Mouse (Mus musculus) hindbrain, embryonic 16.5 days (tissue): ENCODE data around the gene Sord. TPM values are rescaled to one million over a fixed set of nuclear protein-coding genes. Genes with fewer than 3 reads are reported as not detected.
"Not testable (repeated sequence)": the region's sequence is repeated elsewhere in the genome, so short reads cannot be mapped to it uniquely, and the experiment has no call there.

Source experiments
- ATAC-seq: fragments of 200-750 bp; cut with Nextera tagmentation; 2 replicates; pipeline ENCODE4 v1.8.0; 2017; ENCODE audit warnings: moderate TSS enrichment, moderate library complexity
- H3K27ac ChIP-seq: fragments of 300-500 bp; sonication (generic); 2 replicates; pipeline ENCODE4 v1.5.1; 2014; ENCODE audit warnings: low read depth, mild to moderate bottlenecking, control low read depth, low read length, moderate library complexity
- H3K27me3 ChIP-seq: fragments of 300-500 bp; sonication (generic); replicated peaks from 2 replicates; pipeline ENCODE4 v1.6.1; 2014; ENCODE audit warnings: low read length; ENCODE audit not compliant: control insufficient read depth, insufficient read depth
- H3K36me3 ChIP-seq: fragments of 300-500 bp; sonication (generic); 2 replicates; pipeline ENCODE4 v1.6.1; 2014; ENCODE audit warnings: mild to moderate bottlenecking, low read length, moderate library complexity, mixed read lengths; ENCODE audit not compliant: control insufficient read depth, insufficient read depth
- H3K4me1 ChIP-seq: fragments of 300-500 bp; sonication (generic); 2 replicates; pipeline ENCODE4 v1.6.1; 2014; ENCODE audit warnings: low read depth, low read length; ENCODE audit not compliant: control insufficient read depth, insufficient read depth
- H3K4me2 ChIP-seq: fragments of 300-500 bp; sonication (generic); 2 replicates; pipeline ENCODE4 v1.6.1; 2014; ENCODE audit warnings: mild to moderate bottlenecking, low read length, control low read depth, moderate library complexity
- H3K4me3 ChIP-seq: fragments of 300-500 bp; sonication (generic); 2 replicates; pipeline ENCODE4 v1.5.1; 2014; ENCODE audit warnings: mild to moderate bottlenecking, low read length, control low read depth, moderate library complexity
- H3K9ac ChIP-seq: fragments of 300-500 bp; sonication (generic); 2 replicates; pipeline ENCODE4 v1.6.1; 2014; ENCODE audit warnings: low read depth, mild to moderate bottlenecking, control low read depth, low read length, moderate library complexity
- H3K9me3 ChIP-seq: fragments of 300-500 bp; sonication (generic); 2 replicates; pipeline ENCODE4 v1.6.1; 2014; ENCODE audit warnings: mild to moderate bottlenecking, low read length, moderate library complexity; ENCODE audit not compliant: control insufficient read depth
- WGBS: fragments of 180-500 bp; shearing (Covaris S2); extraction: QIAGEN DNeasy Blood & Tissue Kit; methylation state at CpG from one replicate; pipeline ENCODE4 v1.1.7; 2014; 5-methylcytosine and 5-hydroxymethylcytosine counted together
- polyA plus RNA-seq: library from polyadenylated mRNA; unstranded; fragments of >200 nt; fragmentation: Nextera tagmentation; extraction: Ambion mirVana; gene quantifications from 2 replicates; pipeline ENCODE4 v1.2.1, GENCODE M21; 2015

The Sord gene
- polyA plus RNA-seq, 1 experiment from 2014 or later, result 29.7 TPM

GRCm38 (mm10) chr2:122217075-122217474 lies 17.5 kb upstream of the Sord start:
- not testable (repeated sequence) for H3K27me3 ChIP-seq, H3K9me3 ChIP-seq, H3K4me2 ChIP-seq, H3K4me1 ChIP-seq, H3K9ac ChIP-seq, H3K4me3 ChIP-seq, ATAC-seq, H3K27ac ChIP-seq, H3K36me3 ChIP-seq
- 94% methylated on average over 4 of the region's 4 CpGs for WGBS

DNA sequence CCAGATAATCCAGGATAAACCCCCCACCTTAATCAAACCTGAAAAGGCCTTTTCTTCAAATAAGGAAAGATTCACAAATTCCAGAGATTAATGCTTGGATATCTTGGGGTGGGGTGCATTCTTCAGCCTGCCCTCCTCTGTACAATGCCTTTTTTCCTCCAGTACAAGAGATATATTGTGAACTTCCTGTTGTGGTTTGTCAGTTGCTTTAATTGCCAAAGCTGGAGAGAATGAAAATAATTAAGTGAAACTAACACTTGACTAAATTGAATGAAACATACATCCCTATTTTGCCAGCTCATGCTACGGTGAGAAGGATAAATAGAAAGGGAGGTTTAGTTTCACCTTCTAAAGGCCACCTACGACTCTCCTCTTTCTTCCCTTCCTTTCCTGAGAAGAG lies 16.3 kb upstream of the Sord start:
- Histone ChIP-seq H3K36me3 (no peaks in the 10 kb centered on the region), H3K27ac (no peak overlapping the region), H3K4me2 (no peak overlapping the region), H3K4me1 (no peaks in the 10 kb centered on the region), H3K27me3 (no peaks in the 10 kb centered on the region), H3K4me3 (no peak overlapping the region), H3K9ac (no peak overlapping the region), H3K9me3 (no peaks in the 10 kb centered on the region)
- ATAC-seq, result no peak
- 76% methylated on average over 2 of the region's 2 CpGs for WGBS

- Histone ChIP-seq H3K36me3 (no peaks in the 10 kb centered on the region), H3K9ac (no peak overlapping the region), H3K27ac (no peak overlapping the region), H3K9me3 (no peaks in the 10 kb centered on the region), H3K4me1 (no peaks in the 10 kb centered on the region), H3K4me3 (no peak overlapping the region), H3K27me3 (no peaks in the 10 kb centered on the region), H3K4me2 (no peak overlapping the region)
- 87% methylated on average over 4 of the region's 4 CpGs for WGBS
- no peak for ATAC-seq
Measured at GRCm38 (mm10) chr2:122221378-122221777, 13.2 kb upstream of the Sord start.

DNA sequence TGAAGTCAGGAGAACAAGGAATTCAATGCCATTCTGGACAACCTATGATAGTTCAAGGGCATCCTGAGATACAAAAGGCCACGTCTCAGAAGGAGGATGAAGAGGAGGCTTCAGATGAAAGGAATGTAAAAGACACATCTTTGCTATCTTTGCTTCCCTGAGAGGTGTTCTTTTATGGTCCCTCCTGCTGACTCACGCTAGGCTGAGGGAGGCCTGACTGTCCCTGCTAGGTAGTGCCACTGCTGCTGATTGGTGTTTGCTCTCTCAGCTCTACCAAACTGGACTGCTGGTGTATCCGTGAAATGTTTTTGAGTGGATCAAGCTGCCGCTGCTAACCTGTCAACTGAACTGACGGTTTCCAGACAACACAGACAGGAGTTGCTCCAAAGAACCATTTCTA lies 12.8 kb upstream of the Sord start:
- H3K36me3 ChIP-seq, result no peaks in the 10 kb centered on the region
- no peaks in the 10 kb centered on the region for H3K9me3 ChIP-seq
- H3K4me3 ChIP-seq, result no peak overlapping the region
- no peaks in the 10 kb centered on the region for H3K4me1 ChIP-seq
- ATAC-seq, result no peak
- H3K27me3 ChIP-seq, result no peaks in the 10 kb centered on the region
- H3K27ac ChIP-seq, result no peak overlapping the region
- no peak overlapping the region for H3K4me2 ChIP-seq
- no peak overlapping the region for H3K9ac ChIP-seq
- WGBS, result 63% methylated on average over 5 of the region's 5 CpGs

GRCm38 (mm10) chr2:122222272-122222671 lies 12.3 kb upstream of the Sord start:
- Histone ChIP-seq H3K4me1 (no peaks in the 10 kb centered on the region), H3K9ac (no peak overlapping the region), H3K4me2 (no peak overlapping the region), H3K36me3 (no peaks in the 10 kb centered on the region), H3K27ac (no peak overlapping the region), H3K4me3 (no peak overlapping the region), H3K9me3 (no peaks in the 10 kb centered on the region), H3K27me3 (no peaks in the 10 kb centered on the region)
- 94% methylated on average over 5 of the region's 5 CpGs for WGBS
- no peak for ATAC-seq

- no peak overlapping the region for H3K9ac ChIP-seq
- H3K4me2 ChIP-seq, result no peak overlapping the region
- H3K36me3 ChIP-seq, result no peaks in the 10 kb centered on the region
- no peaks in the 10 kb centered on the region for H3K9me3 ChIP-seq
- no peak overlapping the region for H3K4me3 ChIP-seq
- ATAC-seq, result no peak
- no peaks in the 10 kb centered on the region for H3K27me3 ChIP-seq
- no peak overlapping the region for H3K27ac ChIP-seq
- H3K4me1 ChIP-seq, result no peaks in the 10 kb centered on the region
Measured at GRCm38 (mm10) chr2:122223654-122224053, 10.9 kb upstream of the Sord start.

- Histone ChIP-seq H3K27ac (no peak overlapping the region), H3K4me2 (no peak overlapping the region), H3K4me1 (peaks cover 5% of the 10 kb centered on the region), H3K9me3 (no peaks in the 10 kb centered on the region), H3K27me3 (no peaks in the 10 kb centered on the region), H3K4me3 (no peak overlapping the region), H3K36me3 (no peaks in the 10 kb centered on the region), H3K9ac (no peak overlapping the region)
- ATAC-seq, result no peak
- WGBS, result 84% methylated on average over 6 of the region's 6 CpGs
Measured at GRCm38 (mm10) chr2:122230395-122230794, 4.2 kb upstream of the Sord start.

GRCm38 (mm10) chr2:122231616-122232015 lies 2.9 kb upstream of the Sord start:
- ATAC-seq, result no peak
- no peak overlapping the region for H3K27ac ChIP-seq
- 63% methylated on average over 9 of the region's 9 CpGs for WGBS
- H3K4me2 ChIP-seq, result no peak overlapping the region
- H3K27me3 ChIP-seq, result no peaks in the 10 kb centered on the region
- H3K9ac ChIP-seq, result no peak overlapping the region
- peaks cover 5% of the 10 kb centered on the region for H3K4me1 ChIP-seq
- no peak overlapping the region for H3K4me3 ChIP-seq
- no peaks in the 10 kb centered on the region for H3K9me3 ChIP-seq
- H3K36me3 ChIP-seq, result no peaks in the 10 kb centered on the region

DNA sequence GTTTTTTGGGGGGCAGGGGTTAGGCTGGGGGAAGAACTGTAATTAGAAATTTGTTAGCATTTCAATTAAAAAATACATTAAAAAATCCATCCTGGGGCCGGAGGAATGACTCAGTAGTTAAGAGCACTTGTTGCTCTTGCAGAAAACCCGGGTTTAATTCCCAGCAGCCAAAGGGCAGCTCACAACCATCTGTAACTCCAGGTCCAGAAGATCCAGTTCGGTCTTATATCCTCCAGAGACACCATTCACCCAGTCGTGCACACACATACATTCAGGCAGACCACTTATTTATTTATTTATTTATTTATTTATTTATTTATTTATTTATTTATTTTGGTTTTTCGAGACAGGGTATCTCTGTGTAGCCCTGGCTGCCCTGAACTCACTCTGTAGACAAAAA lies 1.2 kb upstream of the Sord start:
- H3K36me3 ChIP-seq, result no peaks in the 10 kb centered on the region
- no peaks in the 10 kb centered on the region for H3K9me3 ChIP-seq
- no peak overlapping the region for H3K4me3 ChIP-seq
- H3K4me1 ChIP-seq, result peaks cover 5% of the 10 kb centered on the region
- no peaks in the 10 kb centered on the region for H3K27me3 ChIP-seq
- WGBS, result 53% methylated on average over 5 of the region's 5 CpGs
- 0 out of 2 replicates have a peak, but pooled peaks have one; percentile 1 for ATAC-seq
- peak overlapping the region; percentile 92; the same call in 1 of the 2 replicates for H3K4me2 ChIP-seq
- no peak overlapping the region for H3K9ac ChIP-seq
- H3K27ac ChIP-seq, result no peak overlapping the region
